Mouse (Mus musculus) fat pad, adult 2 months (tissue): ENCODE data around the gene Defb11.
"Not testable (repeated sequence)": the region's sequence is repeated elsewhere in the genome, so short reads cannot be mapped to it uniquely, and the experiment has no call there.

Experiments
- DNase-seq: peaks from one replicate; pipeline ENCODE4 v3.0.0-alpha.2; 2011; ENCODE audit warnings: low read depth, low spot score; ENCODE audit errors: extremely low read depth

Defb11 gene

GRCm38 (mm10) chr8:21906290-21906689 is at the start of gene Defb11:
TSS of gene Defb11 (minus strand) at chr8:21906412.
- not testable (repeated sequence) for DNase-seq

DNA sequence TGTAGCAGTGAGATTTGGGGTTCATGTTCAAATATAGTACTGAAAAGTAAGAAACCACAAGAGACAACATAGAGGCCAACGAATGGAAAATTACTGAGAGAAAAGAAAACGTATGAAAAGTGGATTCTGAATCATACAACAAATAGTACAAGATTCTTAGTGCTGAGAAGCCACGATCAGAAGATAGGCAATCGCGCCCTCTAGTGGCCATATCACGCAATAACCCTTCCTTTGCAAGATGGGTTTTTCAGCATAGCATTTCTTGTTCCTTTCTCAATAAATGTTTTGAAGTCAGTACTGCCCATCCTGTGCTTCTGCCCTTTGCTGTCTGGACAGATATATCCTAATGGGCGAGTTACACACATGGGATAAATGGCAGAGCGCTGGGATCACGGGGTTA is 49.1 kb upstream of the Defb11 start:
- DNase-seq = no peak

- DNase-seq = no peak
Observed at GRCm38 (mm10) chr8:21947311-21948017, 41.3 kb upstream of the Defb11 start.

DNA sequence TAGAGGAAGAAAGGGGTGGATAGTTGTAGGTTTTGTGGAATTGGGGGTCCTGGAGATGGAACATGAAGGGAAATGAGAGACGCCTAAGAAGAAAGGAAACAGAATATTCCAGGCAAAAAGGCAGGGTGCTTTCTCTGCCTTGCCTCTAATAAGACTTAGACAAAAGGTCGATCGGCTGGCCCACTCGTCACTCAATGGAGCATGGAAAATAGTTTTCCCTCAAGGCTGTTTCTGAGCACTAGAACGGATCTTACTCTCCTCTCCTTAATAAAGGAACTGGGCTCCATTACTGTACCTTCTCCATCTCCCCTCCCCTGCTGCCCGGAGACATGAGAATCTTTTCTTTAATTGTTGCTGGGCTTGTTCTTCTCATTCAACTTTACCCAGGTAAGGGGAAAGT is 40.2 kb upstream of the Defb11 start, which contains the start of gene Defb13:
Gene Defb13 (plus strand): TSS at position 301 of the 400 bp plus-strand sequence.
- DNase-seq = no peak

- DNase-seq = not testable (repeated sequence)
Observed at GRCm38 (mm10) chr8:21938052-21938451, 31.8 kb upstream of the Defb11 start, which contains the start of gene Defb35. TSS of gene Defb35 (plus strand) at chr8:21938352.

- no peak for DNase-seq
Observed at GRCm38 (mm10) chr8:21932610-21933009, 26.4 kb upstream of the Defb11 start, which contains the start of gene Defb15. TSS of gene Defb15 (minus strand) at chr8:21932710.

- not testable (repeated sequence) for DNase-seq
Observed at GRCm38 (mm10) chr8:21930754-21931153, 24.5 kb upstream of the Defb11 start.

DNA sequence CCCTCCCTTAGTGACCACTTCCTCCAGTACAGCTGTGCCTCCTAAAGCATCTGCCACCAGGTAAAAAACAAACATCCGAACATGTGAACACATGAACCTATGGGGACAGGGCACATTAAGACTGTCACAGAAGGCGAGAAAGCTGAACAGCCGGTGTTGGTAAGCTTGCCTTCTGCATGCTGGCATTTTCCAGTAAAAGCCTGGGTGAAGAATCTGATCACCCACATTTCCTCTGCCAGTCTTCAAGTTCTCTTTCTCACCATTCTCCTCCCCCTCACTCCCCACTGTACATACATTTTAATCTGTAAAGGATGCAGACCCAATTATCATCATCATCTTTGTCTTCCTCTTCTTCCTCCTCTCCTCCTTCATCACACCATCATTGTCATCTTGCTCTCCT is 9.4 kb upstream of the Defb11 start:
- DNase-seq = no peak

DNA sequence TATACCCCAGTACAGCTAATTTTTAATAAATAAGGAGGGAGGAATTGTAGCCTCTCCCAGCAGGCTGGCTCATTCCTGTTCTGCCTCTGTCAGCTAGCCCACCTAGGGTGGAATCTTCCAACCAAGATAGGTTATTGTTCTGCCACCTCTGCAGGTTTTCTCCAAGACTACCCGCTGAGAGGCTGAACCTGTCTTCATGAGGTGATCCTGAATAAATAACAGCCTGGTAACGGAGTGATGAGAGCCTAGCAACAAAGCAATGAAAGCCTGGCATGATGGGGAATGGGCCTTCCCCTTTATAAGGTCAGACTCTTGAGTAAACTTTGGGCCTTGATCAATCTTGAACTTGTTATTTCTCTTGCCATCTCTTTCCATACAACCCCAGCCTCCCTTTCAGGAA is 6.3 kb upstream of the Defb11 start:
- no peak for DNase-seq

- DNase-seq = no peak
Observed at GRCm38 (mm10) chr8:21911931-21912330, 5.7 kb upstream of the Defb11 start.

DNA sequence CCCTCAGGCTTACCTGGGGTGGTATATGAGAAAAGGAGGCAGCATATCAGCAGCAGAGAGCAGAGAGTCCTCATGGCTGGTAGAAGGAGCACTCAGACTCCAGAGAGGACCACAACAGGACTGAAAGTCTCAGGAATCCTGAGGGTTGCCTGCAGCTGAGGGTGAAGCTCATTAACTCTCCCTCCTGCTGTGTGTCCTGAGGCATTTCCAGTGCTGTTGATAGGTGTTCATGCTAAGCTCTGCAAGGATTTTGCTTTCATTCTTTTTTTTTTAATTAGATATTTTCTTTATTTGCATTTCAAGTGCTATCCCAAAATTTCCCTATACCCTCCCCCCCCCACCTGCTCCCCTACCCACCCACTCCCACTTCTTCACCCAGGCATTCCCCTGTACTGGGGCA is 20.9 kb downstream of the Defb11 start, which contains the start of gene Defb9:
Gene Defb9 (minus strand): TSS at position 101 of the 400 bp plus-strand sequence.
- DNase-seq = not testable (repeated sequence)

DNA sequence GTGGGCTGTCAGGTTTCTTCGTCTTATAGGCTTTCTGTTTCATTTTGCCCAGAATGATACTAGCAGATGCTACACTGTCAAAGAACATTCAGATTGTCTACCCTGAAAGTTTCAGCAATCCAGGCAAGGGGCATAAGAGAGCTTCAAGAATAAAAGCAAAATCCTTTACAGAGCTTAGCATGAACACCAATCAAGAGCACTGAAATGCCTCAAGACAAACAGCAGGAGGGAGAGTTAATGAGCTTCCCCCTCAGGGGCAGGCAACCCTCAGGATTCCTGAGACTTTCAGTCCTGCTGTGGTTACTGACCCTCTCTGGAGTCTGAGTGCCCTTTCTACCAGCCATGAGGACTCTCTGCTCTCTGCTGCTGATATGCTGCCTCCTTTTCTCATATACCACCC is 47.6 kb downstream of the Defb11 start, which contains the start of gene Defb10:
Gene Defb10 (plus strand): TSS at position 316 of the 400 bp plus-strand sequence.
- not testable (repeated sequence) for DNase-seq
